Mouse (Mus musculus): ENCODE results near the gene Ccdc84.
"Not testable (repeated sequence)": the region's sequence is repeated elsewhere in the genome, so short reads cannot be mapped to it uniquely, and the experiment has no call there.

Gene Ccdc84

DNA sequence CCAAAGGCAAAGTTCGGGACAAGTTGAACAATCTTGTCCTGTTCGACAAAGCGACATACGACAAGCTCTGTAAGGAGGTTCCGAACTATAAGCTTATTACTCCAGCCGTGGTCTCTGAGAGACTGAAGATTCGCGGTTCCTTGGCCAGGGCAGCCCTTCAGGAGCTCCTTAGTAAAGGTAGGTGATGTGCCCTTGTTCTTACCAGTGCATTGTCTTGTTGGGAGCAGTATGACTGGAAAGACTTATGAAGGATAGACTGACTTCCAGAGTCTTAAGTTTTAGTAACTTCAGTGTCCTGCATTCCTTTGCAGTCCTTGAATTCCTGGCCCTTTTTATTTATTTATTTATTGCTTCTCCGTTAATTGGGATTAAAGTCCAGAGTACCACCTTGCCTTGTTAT, 9.7 kb downstream of the Ccdc84 start:
- in situ Hi-C loops (cut with MboI, MseI) = not testable (repeated sequence)

DNA sequence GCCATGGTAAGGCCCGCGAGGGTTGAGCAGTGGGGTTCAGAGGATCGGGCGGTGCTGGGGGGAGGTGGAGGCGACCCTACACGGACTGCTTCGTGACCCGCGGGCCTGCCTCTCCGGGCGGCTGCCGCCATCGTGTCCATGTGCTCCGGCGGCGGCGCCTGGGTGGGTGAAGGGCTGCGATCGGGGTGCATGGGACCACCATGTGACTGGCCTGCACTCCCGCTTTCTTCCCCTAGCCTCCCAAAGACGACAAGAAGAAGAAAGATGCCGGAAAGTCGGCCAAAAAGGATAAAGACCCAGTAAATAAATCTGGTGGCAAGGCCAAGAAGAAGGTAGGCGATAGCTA, 10.6 kb downstream of the Ccdc84 start:
- in situ Hi-C loops (cut with MboI, MseI) = no loop called here

DNA sequence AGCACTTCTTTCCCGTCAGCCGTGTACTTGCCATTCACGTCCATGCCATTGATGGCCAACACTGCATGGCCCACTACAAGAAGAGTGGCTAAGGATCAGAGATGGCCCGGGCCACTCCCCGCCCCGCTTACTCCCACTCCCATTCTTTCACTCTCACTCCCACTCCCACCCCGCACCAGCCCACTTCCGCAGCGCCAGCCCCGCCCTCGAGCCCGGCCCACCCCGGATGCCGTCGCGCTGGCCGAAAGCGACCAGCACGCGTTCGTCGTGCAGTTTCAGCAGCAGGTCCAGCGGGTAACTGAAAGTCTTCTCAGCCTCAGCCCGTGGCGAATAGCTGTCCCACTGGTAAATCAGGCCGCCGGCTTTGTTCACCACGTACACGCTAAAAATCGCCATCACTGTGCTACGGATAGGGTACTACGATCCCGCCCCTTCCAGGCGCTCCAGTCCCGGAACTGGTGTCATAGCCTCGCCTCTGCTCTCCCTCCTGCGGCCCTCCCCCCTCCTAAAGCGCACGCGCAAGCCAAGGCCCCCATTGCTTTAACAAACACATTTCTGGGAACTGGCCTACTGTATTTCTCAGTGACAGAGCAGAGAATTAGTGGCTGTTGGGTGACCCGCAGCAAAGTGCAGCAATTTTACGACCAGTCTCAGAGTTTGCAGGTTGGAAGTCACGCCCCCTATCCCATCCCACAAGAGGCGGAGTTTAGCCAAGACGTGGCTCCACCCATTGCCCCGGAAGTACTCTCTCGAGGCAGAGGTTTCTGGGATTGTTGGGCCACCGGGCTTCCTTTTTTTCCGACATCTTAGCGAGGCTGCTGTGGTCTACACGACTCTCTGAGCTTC, 11.2 kb downstream of the Ccdc84 start, which contains the start of the genes Rps25 and Trappc4:
Gene Rps25 (plus strand): TSS at position 234 of the 846 bp plus-strand sequence.
Gene Trappc4 (minus strand): TSS at position 695 of the 846 bp plus-strand sequence.
- in situ Hi-C loops (cut with MboI, MseI) = no loop called here

DNA sequence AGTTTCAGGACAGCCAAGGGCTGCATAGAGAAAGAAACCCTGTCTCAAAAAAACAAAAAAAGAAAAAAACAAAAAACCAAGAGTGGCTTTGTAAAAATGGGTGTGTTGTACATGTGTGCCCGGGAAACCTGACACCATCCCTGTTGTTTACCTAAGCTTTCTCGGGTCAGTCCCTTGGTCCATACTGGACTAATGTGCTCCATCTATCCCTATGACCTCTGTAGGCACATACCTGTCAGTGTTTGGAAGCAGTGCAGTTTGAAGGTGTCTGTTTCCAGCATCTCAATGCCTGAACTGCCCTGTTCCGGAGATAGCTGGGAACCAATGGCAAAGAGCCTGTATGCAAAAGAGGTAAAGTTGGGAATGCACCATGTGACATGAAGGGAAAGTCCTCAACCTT, 13.4 kb downstream of the Ccdc84 start:
- in situ Hi-C loops (cut with MboI, MseI) = no loop called here

DNA sequence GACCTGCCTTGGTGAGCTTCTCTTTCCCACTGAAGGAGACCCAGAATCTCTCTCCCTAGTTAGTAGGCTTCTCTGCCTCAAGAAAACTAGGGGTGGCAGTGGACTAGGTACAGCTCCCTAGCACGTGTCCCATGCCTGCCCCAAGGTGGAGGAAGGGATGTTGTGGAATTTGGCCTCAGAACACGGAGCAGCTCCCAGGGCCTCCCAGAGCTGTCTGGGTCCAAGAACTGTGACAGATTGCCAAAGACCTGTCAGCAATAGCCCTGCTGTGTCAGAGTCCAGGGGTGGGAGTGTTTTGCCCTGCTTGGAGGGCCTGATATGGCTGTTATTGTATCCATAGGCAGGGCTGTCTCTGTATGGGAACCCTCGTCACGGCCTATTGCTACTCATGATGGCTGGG, 17.3 kb downstream of the Ccdc84 start:
- in situ Hi-C loops (cut with MboI, MseI) = no loop called here

DNA sequence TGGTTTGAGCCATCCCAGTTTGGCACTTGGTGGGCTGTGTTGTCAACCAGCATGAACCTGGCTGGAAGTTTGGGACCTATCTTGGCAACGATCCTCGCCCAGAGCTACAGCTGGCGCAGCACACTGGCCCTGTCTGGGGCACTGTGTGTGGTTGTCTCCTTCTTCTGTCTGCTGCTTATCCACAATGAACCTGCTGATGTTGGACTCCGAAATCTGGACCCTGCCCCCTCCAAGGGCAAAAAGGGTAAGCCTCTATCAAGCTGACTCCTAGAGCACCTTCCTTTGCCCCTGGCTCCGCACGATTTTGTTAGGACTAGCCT, 18.6 kb downstream of the Ccdc84 start:
- in situ Hi-C loops (cut with MboI, MseI) = loop anchor here (5.0 kb wide), 2 partner anchors 57 to 83 kb away; partner anchors contain the start of genes Bcl9l and Hmbs

DNA sequence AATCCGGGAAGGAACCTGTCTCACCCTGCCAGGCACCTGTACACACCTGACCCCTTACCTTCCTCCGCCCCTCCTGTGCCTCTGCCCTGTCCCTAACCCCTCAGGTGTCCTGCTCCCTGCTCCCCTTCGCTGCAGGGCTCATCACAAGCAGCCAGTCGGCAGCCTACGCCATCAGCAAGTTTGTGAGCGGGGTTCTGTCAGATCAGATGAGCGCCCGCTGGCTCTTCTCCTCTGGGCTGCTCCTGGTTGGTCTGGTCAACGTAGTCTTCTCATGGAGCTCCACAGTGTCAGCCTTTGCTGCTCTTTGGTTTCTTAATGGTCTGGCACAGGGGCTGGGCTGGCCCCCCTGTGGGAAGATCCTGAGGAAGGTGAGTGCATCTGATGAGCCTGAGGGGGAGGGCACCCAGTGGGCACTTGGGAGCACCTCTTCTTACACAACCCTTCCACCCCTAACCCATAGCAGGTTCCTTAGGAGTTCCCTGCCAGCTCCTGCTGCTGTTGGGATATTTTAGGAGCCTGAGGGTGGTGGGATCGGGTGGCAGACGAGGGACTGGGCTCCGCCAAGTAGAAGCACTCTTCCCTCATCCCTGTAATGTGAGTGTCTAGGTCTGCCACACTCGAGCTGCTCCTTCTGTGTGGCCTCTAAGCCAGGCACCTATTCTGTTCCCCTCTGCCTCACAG, 19.1 kb downstream of the Ccdc84 start:
- in situ Hi-C loops (cut with MboI, MseI) = loop anchor here (5.0 kb wide), 2 partner anchors 57 to 83 kb away; partner anchors contain the start of genes Bcl9l and Hmbs

DNA sequence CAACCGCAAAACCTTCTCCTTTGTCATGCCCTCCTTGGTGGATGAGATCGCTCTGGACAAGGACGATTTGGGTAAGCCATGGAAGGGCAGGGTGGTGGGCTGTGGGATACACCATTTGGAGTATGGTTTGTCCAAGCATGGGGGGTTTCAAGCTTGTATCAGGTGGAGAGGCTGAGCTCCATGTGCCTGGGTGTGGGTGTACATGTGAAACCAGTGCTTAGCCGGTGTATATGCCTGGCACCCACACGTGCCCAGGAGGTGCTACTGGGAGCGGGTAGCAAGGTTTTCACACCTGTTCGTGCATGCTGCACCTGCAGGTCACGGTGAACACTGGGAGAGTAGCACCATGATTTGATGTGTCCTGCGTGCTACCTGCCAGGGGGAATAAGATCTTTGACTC, 19.8 kb downstream of the Ccdc84 start:
- in situ Hi-C loops (cut with MboI, MseI) = loop anchor here (5.0 kb wide), 2 partner anchors 56 to 84 kb away; partner anchors contain the start of genes Bcl9l and Hmbs

DNA sequence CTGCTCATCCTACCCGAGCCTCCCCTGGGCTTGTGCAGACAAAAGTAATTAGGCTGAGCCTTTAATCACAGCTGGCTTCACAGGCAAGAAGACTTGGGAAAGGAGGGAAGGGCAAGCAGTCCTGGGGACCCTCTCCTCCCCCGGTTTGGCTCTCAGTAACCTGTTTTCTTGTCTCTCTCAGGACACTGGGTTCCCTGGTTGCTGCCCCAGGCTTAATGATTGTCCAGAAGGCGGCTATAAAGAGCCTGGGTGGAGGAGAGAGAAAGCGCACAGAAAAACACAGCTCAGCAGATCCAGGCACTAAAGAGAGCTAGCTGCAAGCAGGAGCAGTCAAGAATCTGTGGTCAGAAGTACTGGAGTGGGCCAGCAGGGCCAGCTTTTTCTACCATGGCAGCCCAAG, 20.3 kb downstream of the Ccdc84 start:
- in situ Hi-C loops (cut with MboI, MseI) = loop anchor here (5.0 kb wide), 2 partner anchors 56 to 84 kb away; partner anchors contain the start of genes Bcl9l and Hmbs

DNA sequence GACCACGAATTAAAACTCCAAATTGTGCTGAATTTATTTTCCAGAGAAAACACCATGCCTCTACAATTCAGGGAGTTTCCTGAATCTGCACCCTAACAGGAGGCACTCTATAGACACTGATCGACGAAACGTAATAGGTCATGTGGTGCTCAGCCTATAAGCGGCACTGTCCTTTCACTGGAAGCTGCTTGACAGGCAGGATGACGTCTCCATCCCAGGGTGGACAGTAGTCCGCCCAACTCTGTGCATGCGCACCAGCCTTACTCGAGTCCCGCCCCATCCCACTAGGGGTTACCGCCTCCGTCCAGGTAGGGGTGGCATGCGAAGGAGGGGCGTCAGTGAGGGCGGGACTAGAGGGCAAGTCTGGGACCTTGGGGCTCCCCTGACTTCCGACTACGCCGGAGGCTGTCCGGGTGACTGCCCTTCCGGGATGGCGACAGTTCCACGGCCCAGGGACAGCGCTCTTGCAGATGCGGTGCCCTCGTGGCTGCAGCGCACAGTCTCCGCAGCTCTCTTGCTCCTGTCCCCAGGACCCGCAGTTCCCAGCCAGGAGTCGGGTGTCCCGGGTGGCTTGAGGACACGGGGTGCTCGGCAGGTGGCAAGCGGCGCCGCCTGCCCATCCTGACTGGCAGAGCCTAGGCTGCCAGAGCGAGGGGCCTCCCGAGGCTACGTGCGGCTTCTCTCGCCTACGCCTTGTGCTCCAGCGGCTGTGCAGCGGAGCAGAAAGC, 21.5 kb downstream of the Ccdc84 start, which contains the start of gene Slc37a4:
Gene Slc37a4 (plus strand): TSS at position 169 of the 728 bp plus-strand sequence.
- in situ Hi-C loops (cut with MboI, MseI) = loop anchor here (5.0 kb wide), 2 partner anchors 55 to 85 kb away; partner anchors contain the start of genes Bcl9l and Hmbs

DNA sequence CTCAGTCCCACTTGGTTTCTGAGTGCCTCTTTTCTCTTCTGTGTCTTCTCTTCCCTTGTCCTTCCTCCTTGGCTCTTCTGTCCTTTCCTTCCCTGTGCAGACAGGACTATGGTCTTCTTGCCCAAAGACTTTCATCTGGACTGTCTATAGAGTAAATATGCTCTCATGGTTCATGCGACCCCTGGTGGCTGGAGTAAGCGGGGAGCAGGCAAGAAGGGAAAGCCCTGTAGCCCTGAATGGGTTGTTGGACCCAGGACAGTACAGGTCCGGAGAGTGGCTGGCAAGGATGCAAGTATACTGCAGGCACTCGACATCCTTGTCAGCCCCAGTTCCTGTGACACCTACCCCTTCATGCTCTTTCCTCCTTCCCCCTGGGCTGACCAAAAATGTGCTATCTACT, 26.9 kb downstream of the Ccdc84 start:
- in situ Hi-C loops (cut with MboI, MseI) = no loop called here

DNA sequence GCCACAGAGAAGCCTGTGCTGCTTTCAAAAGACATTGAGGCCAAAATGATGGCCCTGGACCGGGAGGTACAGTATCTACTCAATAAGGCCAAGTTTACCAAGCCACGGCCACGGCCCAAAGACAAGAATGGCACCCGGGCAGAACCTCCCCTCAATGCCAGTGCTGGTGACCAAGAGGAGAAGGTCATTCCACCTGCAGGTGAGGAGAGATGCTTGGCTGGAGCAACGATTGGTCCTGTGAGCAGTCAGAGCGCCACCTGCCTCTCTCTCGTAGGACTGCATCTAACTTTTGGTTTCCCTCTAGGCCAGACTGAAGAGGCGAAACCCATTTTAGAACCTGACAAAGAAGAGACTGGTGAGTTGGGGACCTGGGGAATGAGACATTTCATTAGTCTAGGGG, 29.1 kb downstream of the Ccdc84 start:
- in situ Hi-C loops (cut with MboI, MseI) = no loop called here

DNA sequence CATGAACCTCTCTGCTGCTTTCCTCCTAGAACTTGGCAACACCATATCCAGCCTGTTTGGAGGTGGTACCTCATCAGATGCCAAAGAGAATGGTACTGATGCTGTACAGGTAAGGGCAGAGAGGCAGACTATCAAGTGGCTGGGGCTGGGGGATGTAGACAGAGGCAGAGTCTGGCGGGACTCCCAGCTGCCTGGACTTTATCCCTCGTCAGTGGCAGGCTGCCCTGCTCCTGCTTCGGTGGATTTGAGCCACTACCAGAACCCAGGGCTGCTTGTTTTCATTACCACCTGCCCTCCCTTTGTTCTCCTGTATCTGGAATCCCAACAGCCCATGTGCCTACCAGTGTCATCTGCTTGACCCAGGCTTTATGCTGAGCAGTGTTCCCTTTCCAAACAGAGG, 31.1 kb downstream of the Ccdc84 start:
- in situ Hi-C loops (cut with MboI, MseI) = no loop called here

DNA sequence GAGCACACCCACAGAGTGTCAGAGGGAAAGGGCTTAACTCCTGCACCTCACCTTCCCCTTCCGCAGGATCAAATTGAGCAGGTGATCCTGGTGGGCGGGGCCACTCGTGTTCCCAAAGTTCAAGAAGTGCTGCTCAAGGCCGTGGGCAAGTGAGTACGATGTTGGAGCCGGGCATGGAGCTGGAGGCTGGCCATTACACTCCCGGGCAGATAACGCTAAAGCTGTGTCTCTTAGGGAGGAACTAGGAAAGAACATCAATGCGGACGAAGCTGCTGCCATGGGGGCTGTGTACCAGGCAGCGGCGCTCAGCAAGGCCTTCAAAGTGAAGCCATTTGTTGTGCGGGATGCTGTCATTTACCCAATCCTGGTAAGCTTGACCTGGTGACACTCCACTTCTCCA, 33.8 kb downstream of the Ccdc84 start:
- in situ Hi-C loops (cut with MboI, MseI) = no loop called here

DNA sequence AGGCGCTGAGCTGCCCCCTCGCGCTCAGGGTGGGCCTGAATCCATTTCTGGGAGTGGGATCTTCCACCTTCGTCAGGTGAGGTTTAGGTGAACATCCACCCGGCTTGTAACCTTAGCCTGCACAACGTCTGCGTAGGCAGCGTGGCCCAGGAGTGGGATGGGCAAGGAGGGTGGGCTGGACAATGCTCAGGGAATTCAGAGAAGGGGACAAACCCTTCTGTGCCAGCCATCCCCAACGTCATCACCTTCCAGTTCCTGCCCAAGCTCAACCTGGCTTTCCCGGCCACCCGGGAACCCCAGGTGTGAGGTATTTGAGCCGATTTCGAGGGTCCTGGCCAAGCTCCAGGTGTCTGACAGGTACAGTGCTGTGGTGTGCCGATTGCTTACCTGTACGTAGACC, 38.5 kb downstream of the Ccdc84 start:
- in situ Hi-C loops (cut with MboI, MseI) = no loop called here

DNA sequence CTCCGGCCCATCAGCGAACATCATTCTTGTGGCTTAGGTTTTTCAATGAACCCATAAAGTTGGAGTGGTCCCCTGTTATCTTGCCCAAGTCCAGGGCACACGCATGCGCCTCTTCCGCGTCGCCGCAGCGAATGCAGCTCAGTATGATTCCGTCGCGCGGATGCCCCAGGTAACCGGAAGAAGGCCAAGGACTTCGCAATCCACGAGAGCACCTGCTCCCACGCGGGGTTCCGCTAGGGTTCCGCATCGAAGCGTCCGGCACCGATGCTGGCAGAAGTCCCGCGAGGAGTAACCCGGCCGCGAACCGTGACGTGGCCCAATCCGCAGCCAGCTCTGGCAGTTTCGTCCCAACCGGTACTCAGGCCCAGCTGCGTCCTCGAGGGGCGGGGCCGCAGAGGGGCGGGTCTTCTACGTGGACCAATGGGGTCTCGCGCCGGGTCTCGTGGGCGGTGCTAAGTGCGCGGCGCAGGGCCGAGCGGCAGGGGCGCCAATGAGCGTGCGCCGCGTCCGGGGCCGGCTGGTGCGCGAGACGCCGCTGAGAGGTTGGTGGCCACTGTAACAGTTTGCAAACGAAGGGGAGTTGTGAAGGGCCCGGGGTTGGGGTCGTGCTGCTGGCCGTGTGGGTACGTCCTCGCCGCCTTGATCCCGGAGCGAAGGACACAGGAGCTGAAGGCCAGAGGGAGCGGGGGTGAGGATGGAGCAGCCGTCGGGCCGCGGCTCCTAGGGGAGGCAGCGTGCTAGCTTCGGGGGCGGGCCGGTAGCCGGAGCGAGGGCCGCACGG, 39.1 kb downstream of the Ccdc84 start, which contains the start of gene Hyou1:
Gene Hyou1 (plus strand): TSS at position 437 of the 781 bp plus-strand sequence.
- in situ Hi-C loops (cut with MboI, MseI) = no loop called here

DNA sequence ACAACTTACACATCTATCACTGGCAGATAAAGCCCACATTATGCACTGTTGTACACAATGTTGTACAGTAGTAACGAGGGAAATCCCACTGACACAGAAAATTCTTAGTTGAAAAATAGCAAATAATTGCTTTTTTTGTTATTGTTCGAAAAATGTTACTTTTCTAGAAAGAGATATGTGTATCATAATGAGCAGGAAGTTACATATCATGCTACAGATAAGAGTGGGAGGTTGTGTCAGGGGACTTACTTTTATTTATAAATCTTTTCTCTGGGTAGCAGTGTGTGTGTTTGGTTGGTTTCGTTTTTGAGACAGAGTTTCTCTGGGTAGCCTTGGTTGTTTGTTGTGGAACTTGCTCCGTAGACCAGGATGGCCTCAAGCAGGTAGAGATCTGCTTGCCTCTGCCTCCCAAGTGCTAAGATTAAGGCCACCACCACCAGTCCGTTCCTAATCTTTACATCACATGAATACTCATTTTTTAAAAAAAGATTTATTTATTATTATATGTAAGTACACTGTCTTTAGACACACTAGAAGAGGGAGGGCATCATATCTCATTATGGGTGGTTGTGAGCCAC, 40.1 kb downstream of the Ccdc84 start:
- in situ Hi-C loops (cut with MboI, MseI) = no loop called here

DNA sequence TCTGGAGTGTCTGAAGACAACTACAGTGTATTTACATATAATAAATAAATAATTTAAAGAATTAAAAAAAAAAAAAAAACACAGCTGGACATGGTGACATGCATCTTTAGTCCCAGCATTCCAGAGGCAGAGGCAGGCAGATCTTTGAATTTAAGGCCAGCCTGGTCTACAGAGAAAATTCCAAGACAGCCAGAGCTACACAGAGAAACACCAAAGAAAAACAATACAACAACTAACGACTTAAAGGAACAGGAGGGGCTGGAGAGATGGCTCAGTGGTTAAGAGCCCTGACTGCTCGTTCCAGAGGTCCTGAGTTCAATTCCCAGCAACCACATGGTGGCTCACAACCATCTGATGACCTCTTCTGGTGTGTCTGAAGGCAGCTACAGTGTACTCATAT, 41.0 kb downstream of the Ccdc84 start:
- in situ Hi-C loops (cut with MboI, MseI) = not testable (repeated sequence)

DNA sequence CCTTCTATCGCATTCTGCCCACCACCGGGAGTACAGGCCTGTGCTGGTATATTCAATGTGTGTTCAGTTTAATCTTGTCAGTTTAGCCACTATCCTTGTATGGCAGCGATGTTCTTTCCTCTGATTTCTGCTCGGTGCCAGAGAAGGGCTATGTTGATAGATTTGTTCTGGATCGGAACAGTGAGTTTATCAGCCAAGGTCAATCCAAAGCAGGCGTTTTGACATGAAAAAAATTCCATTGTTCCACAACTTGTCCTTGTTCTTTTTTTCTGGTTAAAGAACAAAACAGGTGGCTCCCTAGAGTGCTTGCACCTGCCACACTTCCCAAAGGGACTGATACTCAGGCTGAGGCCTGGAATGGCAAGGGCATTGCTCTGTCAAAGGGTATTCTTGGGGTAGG, 42.2 kb downstream of the Ccdc84 start:
- in situ Hi-C loops (cut with MboI, MseI) = no loop called here

DNA sequence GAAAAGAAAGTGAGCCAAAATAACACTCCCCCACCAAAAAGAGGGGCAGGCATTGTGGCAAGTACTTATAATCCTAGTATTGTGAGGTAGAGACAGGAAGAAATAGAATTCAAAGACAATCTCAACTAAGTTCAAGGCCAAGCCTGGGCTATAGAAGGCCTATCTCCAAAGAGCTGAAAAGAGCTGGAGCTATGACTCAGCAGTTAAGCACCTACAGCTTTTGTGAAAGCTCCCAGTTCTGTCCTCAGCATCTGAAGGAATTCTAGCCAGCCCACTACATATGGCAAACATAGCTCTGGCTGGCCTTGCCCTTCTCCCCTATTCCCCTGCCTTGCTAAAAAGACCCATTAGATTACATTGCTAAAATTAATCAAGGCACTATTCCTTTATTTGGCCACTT, 45.0 kb downstream of the Ccdc84 start:
- in situ Hi-C loops (cut with MboI, MseI) = no loop called here

DNA sequence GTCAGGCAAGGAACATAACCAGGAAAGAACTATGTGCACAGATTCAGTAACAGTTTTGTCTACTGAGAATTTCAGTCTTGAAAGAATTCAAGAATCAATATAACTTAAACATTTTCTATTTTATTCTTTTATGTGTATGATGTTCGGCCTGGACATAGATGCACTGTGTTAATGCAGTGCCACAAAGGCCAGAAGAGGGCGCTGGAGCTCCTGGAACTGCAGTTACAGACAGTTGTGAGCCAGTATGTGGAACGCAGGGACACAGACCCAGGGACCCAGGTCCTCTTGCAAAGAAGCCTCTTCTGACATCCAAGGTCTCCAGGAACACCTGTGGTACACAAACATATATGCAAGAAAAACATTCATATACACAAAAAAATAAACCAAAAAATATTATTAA, 53.9 kb downstream of the Ccdc84 start:
- in situ Hi-C loops (cut with MboI, MseI) = no loop called here

All from T-helper 2 cell (primary cell).